Mouse (Mus musculus) lung, adult 2 months (tissue): ENCODE results near the gene Gm21778. TPM values are rescaled to one million over a fixed set of nuclear protein-coding genes. Genes with fewer than 3 reads are reported as not detected.
"Not testable (repeated sequence)": the region's sequence is repeated elsewhere in the genome, so short reads cannot be mapped to it uniquely, and the experiment has no call there.

Source experiments
- DNase-seq: peaks from one replicate; pipeline ENCODE4 v3.0.0; 2022
- H3K4me1 ChIP-seq: fragments of 200-500 bp; 2 replicates; pipeline ENCODE4 v1.6.1; 2011; ENCODE audit warnings: low read length; ENCODE audit not compliant: control insufficient read depth, insufficient read depth
- H3K4me3 ChIP-seq: fragments of 200-500 bp; replicated peaks from 2 replicates; pipeline ENCODE3; 2011; ENCODE audit warnings: low read depth, mild to moderate bottlenecking, control low read depth, low read length; ENCODE audit errors: extremely low read depth
- polyA plus RNA-seq: library from polyadenylated mRNA; depleted of rRNA; stranded (reverse); fragments of >200 nt; gene quantifications from 2 replicates; pipeline ENCODE4 v1.2.3, GENCODE M21; 2012; rRNA removed

The Gm21778 gene
- polyA plus RNA-seq: not detected in 2 replicates

GRCm38 (mm10) chrY:5942160-5942559 is at the start of gene Gm21778:
Gm21778 (plus strand) TSS chrY:5942460.
- not testable (repeated sequence) for H3K4me1 ChIP-seq, DNase-seq, H3K4me3 ChIP-seq

Other genes starting within 250 kb of the Gm21778 start
- gene Gm20914, start 216.5 kb upstream of the Gm21778 start, polyA plus RNA-seq: not detected in 2 replicates
- not detected in 2 replicates for gene Gm28171, start 149.1 kb upstream of the Gm21778 start, polyA plus RNA-seq